Mouse (Mus musculus) adrenal gland, adult (tissue): ENCODE results near the gene Adora2b.

Experiments used
- DNase-seq, 2 experiments: peaks; one replicate each; pipeline ENCODE4 v3.0.0; 2022 to 2023; ENCODE audit warnings: low spot score in 1 of 2; ENCODE audit not compliant: inconsistent age in 2 of 2

The Adora2b gene

GRCm38 (mm10) chr11:62248401-62249244 lies at the start of gene Adora2b:
TSS of gene Adora2b (plus strand) at chr11:62248984.
- peak; percentile 39 to 82 for DNase-seq

GRCm38 (mm10) chr11:62200901-62201512 lies 47.8 kb upstream of the Adora2b start:
- no peak for DNase-seq

GRCm38 (mm10) chr11:62202645-62203044 lies 46.1 kb upstream of the Adora2b start:
- DNase-seq, result no peak

GRCm38 (mm10) chr11:62209111-62209510 lies 39.7 kb upstream of the Adora2b start:
- DNase-seq, result no peak

- DNase-seq, result peak in 1 of 2 experiments; percentile 63
Measured at GRCm38 (mm10) chr11:62209891-62210290, 38.9 kb upstream of the Adora2b start.

GRCm38 (mm10) chr11:62213384-62213989 lies 35.3 kb upstream of the Adora2b start:
- DNase-seq, result no peak

- DNase-seq, result no peak
Measured at GRCm38 (mm10) chr11:62215107-62215506, 33.7 kb upstream of the Adora2b start.

- no peak for DNase-seq
Measured at GRCm38 (mm10) chr11:62217751-62218150, 31.0 kb upstream of the Adora2b start.

GRCm38 (mm10) chr11:62220756-62221510 lies 27.9 kb upstream of the Adora2b start:
- DNase-seq, result no peak

GRCm38 (mm10) chr11:62223416-62223815 lies 25.4 kb upstream of the Adora2b start:
- DNase-seq, result no peak

GRCm38 (mm10) chr11:62223962-62224361 lies 24.8 kb upstream of the Adora2b start:
- peak in 1 of 2 experiments; percentile 54 for DNase-seq

- peak in 1 of 2 experiments; percentile 25 for DNase-seq
Measured at GRCm38 (mm10) chr11:62224797-62225196, 24.0 kb upstream of the Adora2b start.

- no peak for DNase-seq
Measured at GRCm38 (mm10) chr11:62240631-62241261, 8.0 kb upstream of the Adora2b start.

GRCm38 (mm10) chr11:62243871-62244270 lies 4.9 kb upstream of the Adora2b start:
- no peak for DNase-seq

- DNase-seq, result no peak
Measured at GRCm38 (mm10) chr11:62244471-62244870, 4.3 kb upstream of the Adora2b start.

GRCm38 (mm10) chr11:62247759-62248400 lies 904 bp upstream of the Adora2b start:
- DNase-seq, result no peak

GRCm38 (mm10) chr11:62249266-62250037 lies 668 bp downstream of the Adora2b start:
- DNase-seq, result peak; percentile 16 to 75

- DNase-seq, result no peak
Measured at GRCm38 (mm10) chr11:62251047-62251446, 2.3 kb downstream of the Adora2b start.

GRCm38 (mm10) chr11:62253380-62253779 lies 4.6 kb downstream of the Adora2b start:
- DNase-seq, result no peak
